Mouse (Mus musculus) thymus, postnatal 36 days (tissue): ENCODE measurements at regions not wholly inside any gene's neighbourhood (a gene's known extent, or its start where the extent isn't known, plus 50 kb on each side); places are given as distances from the start of the nearest gene placed in this dataset.

Source experiments
- DNase-seq, 2 experiments: peaks; one replicate each; pipeline ENCODE4 v3.0.0; 2022; ENCODE audit warnings: mixed read lengths in 2 of 2

- DNase-seq, result no peak
Observed at GRCm38 (mm10) chr10:96438398-96439103, 178.3 kb upstream of the Btg1 start.

- no peak for DNase-seq
Observed at GRCm38 (mm10) chr10:96442165-96442564, 174.6 kb upstream of the Btg1 start.

DNA sequence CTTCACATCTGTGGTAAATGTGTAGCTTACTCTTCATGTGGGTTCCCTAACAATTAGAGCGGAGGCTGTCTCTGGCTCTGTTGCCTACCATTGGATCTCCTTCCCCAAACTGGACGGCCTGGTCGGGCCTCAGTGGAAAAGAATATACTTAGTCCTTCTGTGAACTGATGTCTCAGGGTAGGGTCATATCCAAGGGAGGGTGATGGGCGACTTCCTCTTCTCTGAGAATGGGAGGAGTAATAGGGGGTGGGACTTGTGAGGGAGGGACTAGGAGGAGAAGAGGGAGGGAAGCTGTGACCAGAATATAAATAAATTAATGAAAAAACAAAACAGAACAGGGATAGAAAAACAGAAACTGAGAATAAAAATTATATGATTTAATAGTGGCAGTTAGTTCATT lies 166.5 kb upstream of the Btg1 start:
- no peak for DNase-seq

DNA sequence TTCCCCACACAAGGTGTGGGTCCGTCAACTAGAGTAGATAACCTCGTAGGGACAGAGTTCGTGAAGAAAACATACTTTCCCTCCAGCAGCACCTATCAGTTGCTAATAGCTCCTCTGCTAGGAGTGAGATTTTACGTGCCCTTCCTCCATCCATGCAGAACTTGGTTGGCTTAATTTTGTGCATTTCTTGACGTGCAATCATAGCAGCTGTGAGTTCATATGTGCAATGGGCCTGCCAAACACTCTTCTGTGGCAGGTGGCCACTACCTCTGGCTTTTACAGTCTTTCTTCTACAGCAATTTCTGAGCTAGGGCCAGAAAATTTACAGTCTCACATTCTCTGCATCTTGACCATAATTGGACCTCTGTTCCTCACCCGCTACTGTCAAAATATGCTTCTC lies 161.9 kb upstream of the Btg1 start:
- DNase-seq, result no peak

- DNase-seq, result no peak
Observed at GRCm38 (mm10) chr10:96458551-96458950, 158.3 kb upstream of the Btg1 start.

DNA sequence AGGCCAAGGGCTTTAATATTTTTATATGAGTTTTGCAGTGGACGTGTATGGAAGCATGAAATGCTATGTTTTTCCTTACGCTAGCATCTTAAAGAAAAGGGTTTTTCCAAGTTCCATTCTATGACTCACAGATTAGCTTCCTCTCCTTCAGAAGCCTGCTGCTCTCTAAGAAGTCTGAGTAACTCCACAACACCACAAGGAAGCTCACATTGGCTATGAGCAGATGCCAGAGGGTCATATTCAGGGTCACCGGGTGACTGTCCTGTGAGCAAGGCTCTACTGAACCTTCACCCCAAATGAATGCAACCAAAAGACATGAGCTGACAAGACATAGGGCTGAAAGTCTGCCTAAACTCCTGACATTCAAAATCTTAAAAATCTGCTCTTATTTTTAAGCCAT lies 157.6 kb upstream of the Btg1 start:
- DNase-seq, result no peak

DNA sequence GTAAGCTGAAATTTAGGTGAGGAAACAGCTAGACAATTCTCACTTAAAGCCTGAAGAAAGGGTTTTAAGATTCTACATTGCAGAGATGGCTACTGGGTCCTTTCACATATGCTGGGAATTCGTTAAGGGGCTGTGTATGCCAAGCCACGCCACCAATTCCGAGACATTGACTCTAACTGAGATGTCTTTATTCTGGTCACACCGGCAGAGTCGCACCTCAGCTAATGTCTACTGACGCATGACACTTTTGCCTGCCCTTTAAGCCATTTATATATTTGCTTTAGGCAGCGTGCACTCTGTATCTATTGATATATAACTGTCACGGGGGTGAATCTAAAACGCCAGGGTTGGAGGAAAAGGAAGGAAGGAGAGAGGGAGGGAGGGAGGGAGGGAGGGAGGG lies 156.7 kb upstream of the Btg1 start:
- no peak for DNase-seq

GRCm38 (mm10) chr10:96460617-96461338 lies 156.0 kb upstream of the Btg1 start:
- no peak for DNase-seq

- DNase-seq, result no peak
Observed at GRCm38 (mm10) chr10:96465967-96466366, 150.8 kb upstream of the Btg1 start.

- DNase-seq, result no peak
Observed at GRCm38 (mm10) chr10:96466845-96467244, 150.0 kb upstream of the Btg1 start.

- DNase-seq, result no peak
Observed at GRCm38 (mm10) chr10:96467661-96468060, 149.1 kb upstream of the Btg1 start.

DNA sequence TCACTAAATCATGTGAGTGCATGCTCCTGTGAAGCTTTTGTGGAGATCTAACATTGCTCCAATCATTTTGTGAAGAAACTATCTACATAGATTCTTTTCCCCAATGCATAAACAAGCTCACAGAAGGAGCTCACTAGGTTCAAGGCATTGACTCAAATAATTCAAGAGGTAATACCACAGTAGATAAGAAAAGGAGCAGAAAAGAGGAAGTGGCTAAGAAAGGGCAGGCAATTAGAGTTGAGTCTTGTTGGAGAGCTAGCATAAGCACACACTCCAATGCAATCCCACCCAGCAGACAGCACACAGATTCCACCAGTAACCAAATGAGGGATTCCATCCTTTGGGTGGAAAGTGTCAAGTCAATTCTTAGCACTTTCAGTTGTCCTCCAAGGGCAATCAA lies 145.3 kb upstream of the Btg1 start:
- DNase-seq, result no peak

DNA sequence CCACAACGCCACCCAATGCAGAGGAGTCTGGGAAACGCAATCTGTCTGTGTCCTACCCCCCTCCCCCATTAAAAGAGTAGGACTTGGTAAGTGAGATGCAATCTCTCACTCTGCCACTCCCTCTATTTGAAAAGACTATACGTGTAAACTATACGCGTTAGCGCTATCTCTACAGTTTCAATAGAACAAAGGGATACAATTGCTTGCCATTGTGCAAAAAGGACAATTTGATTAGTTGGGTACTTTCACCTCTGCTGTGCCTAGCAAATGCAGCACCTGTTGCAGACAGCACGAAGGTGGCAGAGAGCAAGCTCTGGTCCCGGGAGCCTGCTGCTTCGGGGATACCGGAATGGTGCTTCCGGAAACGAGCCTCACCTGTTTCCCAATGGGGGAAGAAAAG lies 137.5 kb upstream of the Btg1 start:
- no peak for DNase-seq

DNA sequence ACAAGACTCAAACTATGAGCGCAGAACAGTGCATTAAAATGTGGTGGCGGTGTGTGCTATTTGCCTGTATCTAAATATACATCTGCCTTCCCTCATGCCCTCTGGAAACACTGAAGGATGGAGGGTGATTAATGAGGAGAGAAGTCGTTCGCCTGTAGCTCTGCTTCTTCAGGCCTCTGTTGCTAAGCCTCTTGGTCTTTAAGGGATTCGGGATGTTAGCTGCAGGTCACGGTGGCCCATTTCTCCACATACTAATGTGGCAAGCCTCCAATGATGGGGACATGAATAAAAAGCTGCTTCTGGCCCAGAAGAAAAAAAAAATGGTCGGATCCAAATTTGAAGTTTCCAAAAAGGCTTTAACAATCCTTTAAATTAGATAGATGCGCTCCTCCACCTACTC lies 137.0 kb upstream of the Btg1 start:
- DNase-seq, result no peak

- DNase-seq, result no peak
Observed at GRCm38 (mm10) chr10:96480453-96481324, 136.1 kb upstream of the Btg1 start.

- no peak for DNase-seq
Observed at GRCm38 (mm10) chr10:96481325-96481638, 135.5 kb upstream of the Btg1 start.

- DNase-seq, result no peak
Observed at GRCm38 (mm10) chr10:96486724-96487123, 130.1 kb upstream of the Btg1 start.

DNA sequence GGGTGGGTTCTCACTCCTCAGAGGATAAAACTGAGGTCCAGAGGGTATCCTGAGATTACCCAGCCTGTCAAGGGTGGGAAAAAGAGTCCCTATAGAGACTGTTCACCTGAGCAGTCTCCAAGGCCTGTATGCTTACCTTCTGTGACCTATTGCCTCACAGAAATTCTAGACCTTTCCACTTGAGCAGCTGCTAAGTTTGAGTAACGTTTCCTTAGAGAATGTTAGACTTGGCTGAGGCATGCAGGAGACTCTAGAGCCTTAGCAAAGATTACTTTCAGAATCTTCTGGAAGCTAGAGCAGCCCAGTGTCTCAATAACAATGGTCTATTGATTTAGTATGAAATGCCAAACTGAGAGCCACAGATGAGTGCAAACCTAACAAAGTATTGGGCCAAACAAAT lies 123.1 kb upstream of the Btg1 start:
- DNase-seq, result no peak

DNA sequence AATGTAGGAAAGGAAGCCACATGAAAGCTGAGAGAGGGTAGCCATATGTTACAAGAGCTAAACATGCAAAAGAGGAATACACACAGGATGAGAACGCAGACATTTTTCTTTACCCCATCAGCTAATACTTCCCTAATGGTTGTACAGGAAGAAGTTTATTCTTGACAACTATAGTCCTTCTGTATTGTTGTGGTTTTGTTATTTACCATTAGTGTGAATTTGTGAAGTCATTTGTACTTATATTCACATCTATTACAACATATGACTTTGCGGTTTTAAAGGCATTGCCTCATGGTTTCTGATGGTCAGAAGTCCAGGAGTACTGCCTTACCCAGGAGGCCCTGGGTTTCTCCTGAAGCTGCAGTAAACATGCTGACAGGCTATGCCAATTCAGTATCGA lies 120.1 kb upstream of the Btg1 start:
- DNase-seq, result no peak

- no peak for DNase-seq
Observed at GRCm38 (mm10) chr10:96497482-96497881, 119.3 kb upstream of the Btg1 start.

DNA sequence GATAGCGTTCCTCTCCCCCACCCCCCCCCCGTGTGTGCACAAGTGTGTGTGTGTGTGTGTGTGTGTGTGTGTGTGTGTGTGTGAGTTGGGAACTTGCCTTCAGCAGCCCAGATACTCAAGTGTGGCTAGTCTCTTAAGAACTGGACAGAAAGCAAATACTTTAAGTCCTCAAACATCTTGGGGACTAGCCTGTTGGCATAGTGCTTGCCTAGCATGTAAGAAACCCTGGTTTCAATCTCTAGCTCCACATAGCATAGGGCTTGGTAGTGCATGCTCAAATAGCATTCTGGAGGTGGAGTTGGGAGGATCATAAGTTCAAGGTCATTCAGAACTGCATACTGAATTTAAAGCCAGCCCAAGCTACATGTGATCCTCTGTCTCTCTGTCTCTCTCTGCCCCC lies 117.5 kb upstream of the Btg1 start:
- DNase-seq, result no peak

DNA sequence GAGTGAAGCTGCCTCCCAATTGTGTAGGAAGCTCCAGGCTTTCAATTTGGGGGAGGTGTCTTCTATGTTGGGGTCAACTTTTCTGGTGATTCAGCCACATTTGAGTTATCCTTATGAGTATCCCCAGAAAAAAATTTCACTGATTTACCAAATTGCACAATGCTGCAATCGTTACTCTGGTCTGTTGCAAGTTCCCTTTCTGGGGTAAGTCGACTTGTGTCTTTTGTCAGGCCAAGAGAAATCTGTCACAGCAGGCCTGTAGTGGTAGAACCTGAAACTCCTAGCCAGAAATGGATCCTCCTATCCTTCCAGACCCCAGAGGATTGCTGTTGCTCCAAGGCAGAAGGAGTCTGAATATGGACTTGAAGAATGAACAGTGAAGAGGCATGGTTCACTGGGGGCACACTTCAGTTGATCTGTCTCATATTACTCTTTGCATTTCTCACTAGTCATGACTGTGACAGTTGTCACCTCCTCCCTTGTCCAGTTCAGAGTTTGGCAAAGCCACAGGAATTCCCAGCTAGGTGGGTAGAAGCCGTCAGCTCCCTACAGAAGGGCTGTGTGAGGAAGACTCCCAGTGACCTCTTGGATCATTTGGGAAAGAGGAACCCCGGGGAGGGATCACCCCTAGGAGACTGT lies 114.6 kb upstream of the Btg1 start:
- no peak for DNase-seq

- no peak for DNase-seq
Observed at GRCm38 (mm10) chr10:96502736-96503135, 114.1 kb upstream of the Btg1 start.
